In genomic region chrX:12591401-12591943, GRCm38 (mm10) we compare ENCODE assay signal across 18 mouse cellular contexts. TPM values are rescaled to one million over a fixed set of nuclear protein-coding genes. Genes with fewer than 3 reads are reported as not detected.
DNase-seq lines count a peak whose midpoint lies in the region; TF ChIP-seq lines count a peak whose summit lies in the region.
"Had no signal": no experiment of that assay in that cellular context is flagged by ENCODE, and none has a peak within 500 bp of the region (broad histone marks: within the 10 kb centered on the region; RNA-seq: fewer than 3 reads in every experiment).

No protein-coding gene starts in this region.

- H3K27ac ChIP-seq in gastrocnemius, adult 2 months: 0 out of 2 replicates have a peak overlapping the region, but pooled peaks have one; percentile 24
- H3K27ac ChIP-seq in bone marrow macrophage, adult 2 months (ENCODE audit: insufficient read depth, low read depth, low read length): peak overlapping the region; percentile 91
- H3K27ac ChIP-seq: embryonic facial prominence, embryonic 10.5 days; forebrain, embryonic 15.5 days; hindbrain, embryonic 10.5 days; intestine, embryonic 15.5 days; liver, embryonic 15.5 days; lung, embryonic 15.5 days; stomach, embryonic 15.5 days had no signal

- peaks cover 29% of the 10 kb centered on the region for H3K4me1 ChIP-seq in bone marrow macrophage, adult 2 months (ENCODE audit: control insufficient read depth, insufficient read depth, low read length)
- H3K4me1 ChIP-seq: intestine, embryonic 15.5 days; stomach, embryonic 15.5 days had no signal

- no peak for DNase-seq in gastrocnemius, adult 2 months
- no peak for DNase-seq in gastrocnemius, postnatal 10 days
- DNase-seq in right cerebral cortex, adult 18-20 months: peak; percentile 8
- no peak for DNase-seq in right cerebral cortex, postnatal 4 days
- DNase-seq in adrenal gland, adult 2 months: no peak
- no peak for DNase-seq in cerebellum, adult 9-11 months
- DNase-seq: cerebellum, adult 11 months; thymus, adult 18-20 months; thymus, postnatal 36 days had no signal

- no peak for TF ChIP-seq CTCF in gastrocnemius, adult 2 months (IDR thresholded peaks at IDR 0.05)
- TF ChIP-seq CTCF in bone marrow macrophage, adult 2 months (IDR thresholded peaks at IDR 0.05; ENCODE audit: low read depth, low read length): no peak

- no peak for TF ChIP-seq POLR2A in bone marrow macrophage, adult 2 months (IDR thresholded peaks at IDR 0.05; ENCODE audit: borderline replicate concordance, low read depth, low read length)

- intact Hi-C loops in gastrocnemius, adult 2 months (cut with DNase I): no loop called here

- no peak overlapping the region for H3K4me3 ChIP-seq in gastrocnemius, adult 2 months
- H3K4me3 ChIP-seq in bone marrow macrophage, adult 2 months (ENCODE audit: insufficient read depth, low read length): peak overlapping the region; percentile 43
- H3K4me3 ChIP-seq: embryonic facial prominence, embryonic 10.5 days; forebrain, embryonic 15.5 days; heart, embryonic 12.5 days; hindbrain, embryonic 10.5 days; intestine, embryonic 15.5 days; liver, embryonic 15.5 days; lung, embryonic 15.5 days; stomach, embryonic 15.5 days had no signal

RNA-seq across cellular contexts. Expression of gene Atp6ap2, which starts 3.9 kb away (rescaled TPM):
- total RNA-seq in gastrocnemius, adult 2 months (2021): 10 to 100 TPM; 12.2 to 15.7 TPM
- total RNA-seq in gastrocnemius, postnatal 10 days (2021): 10 to 100 TPM; 14.9 to 19.9 TPM
- polyA plus RNA-seq in bone marrow macrophage, adult 2 months (2012; ENCODE audit: insufficient read depth, insufficient read length, missing spikeins): 172 and 176 TPM in 2 replicates
- 10 to 100 TPM; 47.0 to 64.3 TPM for total RNA-seq in adrenal gland, adult 2 months (2021)
- polyA plus RNA-seq in adrenal gland, adult 2 months (2012; rRNA removed): 2.6 and 5.2 TPM in 2 replicates
